Mouse (Mus musculus) urinary bladder, adult 2 months (tissue): ENCODE results near the gene Dpt. TPM values are rescaled to one million over a fixed set of nuclear protein-coding genes. Genes with fewer than 3 reads are reported as not detected.
"Not testable (repeated sequence)": the region's sequence is repeated elsewhere in the genome, so short reads cannot be mapped to it uniquely, and the experiment has no call there.

Experiments
- DNase-seq: peaks from one replicate; pipeline ENCODE4 v3.0.0; 2022; ENCODE audit warnings: low spot score
- polyA plus RNA-seq: library from polyadenylated mRNA; depleted of rRNA; stranded (reverse); fragments of >200 nt; gene quantifications from 2 replicates; pipeline ENCODE4 v1.2.3, GENCODE M21; 2012; rRNA removed

Gene Dpt
- 167 and 181 TPM in 2 replicates for polyA plus RNA-seq

GRCm38 (mm10) chr1:164796471-164796870, at the start of gene Dpt:
Dpt (plus strand) TSS chr1:164796644.
- DNase-seq, result no peak

GRCm38 (mm10) chr1:164753736-164754135, 42.7 kb upstream of the Dpt start:
- DNase-seq, result no peak

- DNase-seq, result no peak
These were observed 40.8 kb upstream of the Dpt start for GRCm38 (mm10) chr1:164755671-164756070.

- no peak for DNase-seq
These were observed 39.5 kb upstream of the Dpt start for GRCm38 (mm10) chr1:164756951-164757350.

GRCm38 (mm10) chr1:164758401-164758800, 38.0 kb upstream of the Dpt start:
- no peak for DNase-seq

GRCm38 (mm10) chr1:164762276-164762675, 34.2 kb upstream of the Dpt start:
- no peak for DNase-seq

- no peak for DNase-seq
These were observed 29.8 kb upstream of the Dpt start for GRCm38 (mm10) chr1:164766646-164767045.

- peak; percentile 30 for DNase-seq
These were observed 25.8 kb upstream of the Dpt start for GRCm38 (mm10) chr1:164770611-164771010.

- DNase-seq, result no peak
These were observed 15.5 kb upstream of the Dpt start for GRCm38 (mm10) chr1:164780851-164781510.

GRCm38 (mm10) chr1:164786165-164786564, 10.3 kb upstream of the Dpt start:
- DNase-seq, result no peak

GRCm38 (mm10) chr1:164787771-164788170, 8.7 kb upstream of the Dpt start:
- DNase-seq, result no peak

- no peak for DNase-seq
These were observed 8.2 kb upstream of the Dpt start for GRCm38 (mm10) chr1:164788292-164788691.

GRCm38 (mm10) chr1:164790296-164790695, 6.1 kb upstream of the Dpt start:
- DNase-seq, result not testable (repeated sequence)

GRCm38 (mm10) chr1:164793049-164793448, 3.4 kb upstream of the Dpt start:
- DNase-seq, result no peak

GRCm38 (mm10) chr1:164797746-164798285, 1.4 kb downstream of the Dpt start:
- DNase-seq, result no peak

GRCm38 (mm10) chr1:164798471-164798922, 2.1 kb downstream of the Dpt start:
- no peak for DNase-seq

- no peak for DNase-seq
These were observed 2.7 kb downstream of the Dpt start for GRCm38 (mm10) chr1:164799161-164799560.

- no peak for DNase-seq
These were observed 7.8 kb downstream of the Dpt start for GRCm38 (mm10) chr1:164804277-164804676.

GRCm38 (mm10) chr1:164804751-164805435, 8.4 kb downstream of the Dpt start:
- DNase-seq, result no peak

GRCm38 (mm10) chr1:164809371-164809770, 12.9 kb downstream of the Dpt start:
- no peak for DNase-seq

- no peak for DNase-seq
These were observed 14.9 kb downstream of the Dpt start for GRCm38 (mm10) chr1:164811296-164811695.

GRCm38 (mm10) chr1:164814243-164814642, 17.8 kb downstream of the Dpt start:
- no peak for DNase-seq

- DNase-seq, result no peak
These were observed 18.9 kb downstream of the Dpt start for GRCm38 (mm10) chr1:164815330-164815729.
